Mouse (Mus musculus) G1E (cell line): ENCODE measurements at regions not wholly inside any gene's neighbourhood (a gene's known extent, or its start where the extent isn't known, plus 50 kb on each side); places are given as distances from the start of the nearest gene placed in this dataset.

Source experiments
- ATAC-seq: 2 replicates; pipeline ENCODE4 v1.8.0; 2016; ENCODE audit warnings: mild to moderate bottlenecking; ENCODE audit not compliant: insufficient number of reproducible peaks, poor library complexity, low FRiP score, severe bottlenecking; ENCODE audit errors: extremely low read depth
- DNase-seq: peaks from one replicate; pipeline ENCODE4 v3.0.0; 2012; ENCODE audit warnings: low spot score
- H3K27me3 ChIP-seq: 2 replicates; pipeline ENCODE4 v1.6.1; 2012; ENCODE audit warnings: mild to moderate bottlenecking, low read length, inconsistent platforms; ENCODE audit not compliant: insufficient read depth
- H3K36me3 ChIP-seq: replicated peaks from 2 replicates; pipeline ENCODE3; 2012; ENCODE audit warnings: mild to moderate bottlenecking, inconsistent platforms
- H3K4me1 ChIP-seq: 2 replicates; pipeline ENCODE4 v1.6.1; 2012; ENCODE audit warnings: low read depth, low read length, inconsistent platforms, mixed read lengths; ENCODE audit not compliant: insufficient read depth
- H3K4me3 ChIP-seq: 2 replicates; pipeline ENCODE4 v1.5.1; 2012; ENCODE audit warnings: low read depth, mild to moderate bottlenecking, inconsistent platforms, low read length, moderate library complexity, mixed read lengths
- H3K9me3 ChIP-seq: replicated peaks from 2 replicates; pipeline ENCODE4 v1.6.1; 2012; ENCODE audit warnings: inconsistent platforms
- CTCF ChIP-seq: IDR thresholded peaks from 2 replicates; pipeline ENCODE4 v1.5.1; 2012; ENCODE audit warnings: low read depth, low read length, inconsistent platforms, mixed read lengths
- GATA1 ChIP-seq: IDR thresholded peaks from 2 replicates; pipeline ENCODE4 v1.6.1; 2012; ENCODE audit warnings: borderline replicate concordance, low read length, inconsistent platforms, mixed read lengths
- GATA2 ChIP-seq: IDR thresholded peaks from 2 replicates; pipeline ENCODE4 v1.6.1; 2012; ENCODE audit warnings: low read depth, low read length, inconsistent platforms, borderline replicate concordance
- POLR2AphosphoS5 ChIP-seq: IDR thresholded peaks from 2 replicates; pipeline ENCODE4 v1.6.1; 2012; ENCODE audit warnings: low read depth, low read length, inconsistent platforms; ENCODE audit not compliant: insufficient replicate concordance
- TAL1 ChIP-seq: conservative IDR thresholded peaks from 2 replicates; pipeline ENCODE4 v1.6.1; 2012; ENCODE audit warnings: low read depth, low read length, inconsistent platforms, mixed read lengths

DNA sequence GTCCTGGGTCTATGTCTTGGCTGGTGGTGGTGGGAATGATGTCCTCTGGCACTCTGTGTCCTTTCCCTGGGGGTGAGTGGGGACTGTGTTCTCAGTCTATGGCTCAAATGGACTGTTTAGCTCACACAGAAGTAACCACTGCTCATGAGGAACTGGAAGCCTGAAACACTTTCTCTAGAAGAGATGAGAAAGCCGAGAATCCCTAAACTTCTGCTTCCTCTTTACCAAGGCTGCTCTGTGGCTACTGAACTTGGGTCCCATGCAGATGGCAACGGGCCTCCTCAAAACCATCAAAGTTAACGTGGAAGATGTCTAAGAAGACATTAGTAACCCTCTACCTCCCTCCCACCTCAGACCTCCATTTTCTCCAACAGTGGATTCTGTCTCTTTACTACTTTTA lies 79.4 kb upstream of the Zfp831 start:
- Histone ChIP-seq H3K4me1 (no peaks in the 10 kb centered on the region), H3K36me3 (no peaks in the 10 kb centered on the region), H3K27me3 (no peaks in the 10 kb centered on the region), H3K4me3 (no peak overlapping the region), H3K9me3 (peaks cover 52% of the 10 kb centered on the region)
- ATAC-seq, result no peak
- DNase-seq, result no peak
- TF ChIP-seq POLR2AphosphoS5 (no peak), GATA1 (no peak)

DNA sequence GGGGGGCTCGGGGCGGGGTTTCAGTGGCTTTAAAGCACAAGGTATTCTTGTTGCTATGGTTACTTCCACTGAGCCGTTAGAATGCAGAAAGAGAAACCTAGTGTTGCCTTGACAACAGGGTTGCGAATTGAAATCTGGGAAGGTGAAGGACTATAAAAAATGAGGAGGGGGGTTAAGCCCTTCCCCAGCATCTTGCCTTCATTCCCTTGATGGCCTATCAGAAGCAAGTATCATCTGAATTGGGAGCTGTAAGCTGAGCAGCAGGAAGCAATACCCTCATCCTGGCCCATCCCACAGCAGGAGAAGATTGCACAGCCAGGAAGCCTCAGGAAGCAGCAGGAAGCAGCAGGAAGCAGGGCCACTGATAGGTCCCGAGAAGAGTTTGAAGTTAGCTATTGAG lies 78.5 kb upstream of the Zfp831 start:
- H3K9me3 ChIP-seq, result peaks cover 60% of the 10 kb centered on the region

DNA sequence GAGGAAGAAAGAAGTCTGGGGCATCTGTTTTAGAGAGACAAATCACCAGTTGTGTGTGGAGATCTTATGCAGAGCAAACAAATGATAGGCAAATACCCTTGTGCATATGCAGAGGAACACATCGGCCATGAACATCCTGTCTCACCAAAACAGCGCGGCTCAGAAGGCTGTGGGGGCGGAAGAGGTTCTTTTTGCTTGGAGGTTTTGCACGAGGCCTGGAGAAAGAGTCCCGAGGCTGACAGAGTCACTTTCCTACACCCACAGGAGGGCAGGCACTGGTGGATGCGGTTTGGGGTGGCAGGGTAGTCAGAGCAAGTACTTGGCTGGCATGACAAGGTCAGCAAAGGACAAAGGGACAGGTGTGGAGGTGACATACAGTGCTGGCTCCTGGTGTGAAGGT lies 77.4 kb upstream of the Zfp831 start:
- ATAC-seq (no peak), DNase-seq (no peak)
- Histone ChIP-seq H3K9me3 (peaks cover 63% of the 10 kb centered on the region), H3K4me3 (no peak overlapping the region), H3K36me3 (no peaks in the 10 kb centered on the region), H3K4me1 (no peaks in the 10 kb centered on the region), H3K27me3 (no peaks in the 10 kb centered on the region)
- TF ChIP-seq CTCF (no peak), TAL1 (no peak), GATA1 (no peak), POLR2AphosphoS5 (no peak), GATA2 (no peak)

More for the DNA sequence above, 78.5 kb upstream of the Zfp831 start:
- no peak overlapping the region for H3K4me3 ChIP-seq
- H3K36me3 ChIP-seq, result no peaks in the 10 kb centered on the region
- TF ChIP-seq GATA1 (no peak), POLR2AphosphoS5 (no peak), GATA2 (no peak), CTCF (no peak), TAL1 (no peak)
- no peak for ATAC-seq
- H3K27me3 ChIP-seq, result no peaks in the 10 kb centered on the region
- DNase-seq, result no peak
- no peaks in the 10 kb centered on the region for H3K4me1 ChIP-seq

DNA sequence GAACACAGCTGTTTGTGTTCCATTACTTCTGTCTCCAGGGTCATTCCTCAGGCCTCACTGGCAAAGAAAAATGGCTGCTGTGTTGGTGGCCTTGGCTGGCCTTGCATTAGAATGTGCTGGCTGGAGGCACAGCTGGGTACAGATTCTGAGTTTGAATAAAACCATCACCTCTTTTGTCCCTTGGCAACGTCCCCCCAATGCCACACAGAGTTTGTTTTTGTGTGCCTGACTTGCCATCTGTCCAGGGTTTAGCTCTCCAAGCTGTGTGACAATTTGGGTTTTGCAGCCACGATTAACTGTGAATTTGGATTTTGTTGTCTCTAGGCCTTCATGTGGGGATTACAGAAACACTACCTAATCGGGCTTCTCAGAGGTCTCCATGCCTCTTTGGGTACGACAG lies 76.6 kb upstream of the Zfp831 start:
- no peak for ATAC-seq
- H3K4me3 ChIP-seq, result no peak overlapping the region

DNA sequence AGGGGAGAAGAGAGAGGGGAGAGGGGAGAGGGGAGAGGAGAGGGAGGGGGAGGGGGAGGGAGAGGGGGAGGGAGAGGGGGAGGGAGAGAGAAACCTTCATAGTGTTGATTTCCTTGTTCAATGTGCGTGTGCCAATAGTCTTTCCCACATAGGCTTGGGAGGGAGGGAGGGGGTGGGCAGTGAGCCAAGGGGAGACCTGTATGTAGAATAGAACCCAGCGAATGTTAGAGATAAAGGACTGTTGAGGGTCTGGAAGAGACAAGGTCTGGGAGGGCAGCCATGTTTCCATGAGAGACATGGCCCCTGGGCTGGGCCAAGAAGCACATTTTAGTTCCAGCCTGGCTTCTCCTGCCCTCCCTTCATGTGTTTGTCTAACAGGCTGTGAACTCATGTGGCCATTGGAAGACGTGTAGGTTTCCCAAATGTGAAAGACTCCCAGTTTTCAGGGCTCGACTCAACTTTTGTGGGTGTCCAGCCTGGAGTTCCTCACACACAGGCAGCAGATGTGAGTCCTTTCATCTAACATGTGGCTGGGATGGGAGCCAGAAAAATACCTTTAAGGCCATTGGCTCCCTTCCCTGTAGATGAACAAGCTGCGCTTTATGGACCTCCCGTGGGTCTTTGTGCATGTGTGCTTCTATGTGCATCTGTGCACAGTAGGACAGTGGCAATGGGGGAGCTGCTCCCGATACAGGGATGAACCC lies 68.4 kb upstream of the Zfp831 start:
- TF ChIP-seq GATA2, result no peak
- no peak for TF ChIP-seq GATA1
- TF ChIP-seq CTCF, result no peak
- Histone ChIP-seq H3K9me3 (peaks cover 56% of the 10 kb centered on the region), H3K4me1 (no peaks in the 10 kb centered on the region), H3K36me3 (no peaks in the 10 kb centered on the region), H3K27me3 (no peaks in the 10 kb centered on the region), H3K4me3 (no peak overlapping the region)
- no peak for ATAC-seq
- DNase-seq, result no peak

More for the DNA sequence above, 76.6 kb upstream of the Zfp831 start:
- no peaks in the 10 kb centered on the region for H3K36me3 ChIP-seq
- no peaks in the 10 kb centered on the region for H3K4me1 ChIP-seq
- no peaks in the 10 kb centered on the region for H3K27me3 ChIP-seq
- H3K9me3 ChIP-seq, result peaks cover 71% of the 10 kb centered on the region
- DNase-seq, result no peak
- TF ChIP-seq GATA1, result no peak
- TF ChIP-seq TAL1, result no peak
- no peak for TF ChIP-seq GATA2

DNA sequence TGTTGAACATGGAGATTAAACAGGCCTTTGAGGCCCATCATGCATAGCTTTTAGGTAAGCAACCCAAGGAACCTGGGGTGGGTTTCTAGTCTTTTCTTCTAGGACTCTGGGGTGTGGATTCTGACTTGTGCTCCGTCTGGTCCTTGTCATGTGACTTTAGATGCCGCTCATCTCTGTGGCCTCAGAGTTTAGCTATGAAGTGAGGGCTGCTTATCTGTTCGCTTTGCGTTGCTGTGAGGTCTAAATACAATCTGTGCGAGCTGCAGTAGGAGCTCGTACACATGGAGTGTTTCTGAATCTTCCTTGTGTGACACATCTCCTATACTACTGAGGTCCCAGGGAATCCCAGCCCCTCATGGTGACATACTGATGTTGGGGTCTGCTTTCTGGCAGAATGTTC lies 67.8 kb upstream of the Zfp831 start:
- no peak for ATAC-seq
- no peak for TF ChIP-seq TAL1
- no peak for TF ChIP-seq POLR2AphosphoS5
- TF ChIP-seq CTCF, result no peak
- no peak for TF ChIP-seq GATA1
- no peak for TF ChIP-seq GATA2
- no peaks in the 10 kb centered on the region for H3K36me3 ChIP-seq
- H3K4me1 ChIP-seq, result no peaks in the 10 kb centered on the region
- peaks cover 53% of the 10 kb centered on the region for H3K9me3 ChIP-seq
- no peak overlapping the region for H3K4me3 ChIP-seq
- no peak for DNase-seq
- no peaks in the 10 kb centered on the region for H3K27me3 ChIP-seq
